Mouse (Mus musculus): ENCODE results near the gene Asb18.

Asb18 gene

GRCm38 (mm10) chr1:90014446-90014845 lies at the start of gene Asb18:
TSS of gene Asb18 (minus strand) at chr1:90014666.
- in situ Hi-C loops (cut with MboI, MseI), result no loop called here

DNA sequence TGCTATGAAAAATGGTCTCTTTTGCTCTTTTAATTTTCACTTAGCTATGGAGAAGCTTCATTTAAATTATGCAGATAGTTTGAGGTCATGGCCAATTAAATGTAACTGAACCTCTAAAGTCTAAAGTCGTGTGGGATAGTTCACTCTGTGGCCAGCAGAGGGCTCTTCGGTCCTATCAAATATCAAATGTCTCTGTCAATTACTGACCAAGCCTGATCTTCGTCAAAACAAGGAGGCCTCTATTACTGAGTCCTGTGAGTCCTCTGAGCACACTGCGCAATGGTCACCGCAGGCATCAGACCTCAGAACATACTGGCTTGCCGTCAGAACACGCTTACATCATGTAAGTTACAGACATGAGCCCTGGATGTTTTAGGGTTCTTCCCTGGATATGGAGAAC lies 46.1 kb upstream of the Asb18 start:
- in situ Hi-C loops (cut with MboI, MseI), result no loop called here

GRCm38 (mm10) chr1:90060054-90060453 lies 45.6 kb upstream of the Asb18 start:
- in situ Hi-C loops (cut with MboI, MseI), result no loop called here

DNA sequence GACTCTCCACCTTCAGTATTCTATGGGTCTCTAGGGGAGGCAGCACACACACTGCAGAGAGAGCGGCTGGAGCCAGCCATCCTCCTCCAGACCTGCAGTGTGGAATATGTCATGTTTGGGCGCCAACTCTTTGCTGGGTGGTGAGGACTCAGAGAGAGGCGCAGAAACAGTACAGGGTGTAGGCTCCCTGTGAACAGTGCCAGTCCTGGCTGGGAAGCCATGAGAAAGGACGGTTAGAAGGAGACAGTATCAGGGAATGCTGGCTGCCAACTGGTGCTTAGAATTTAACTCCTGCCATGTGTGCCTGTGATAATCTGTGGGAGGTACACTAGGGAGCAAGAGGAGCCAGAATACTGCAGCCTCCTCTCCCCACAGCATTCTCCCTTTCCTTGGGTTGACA lies 40.5 kb upstream of the Asb18 start:
- in situ Hi-C loops (cut with MboI, MseI), result loop anchor here (5.0 kb wide), 1 partner anchor 537 kb away; no protein-coding TSS in a partner anchor

GRCm38 (mm10) chr1:90051347-90051746 lies 36.9 kb upstream of the Asb18 start:
- in situ Hi-C loops (cut with MboI, MseI), result loop anchor here (5.0 kb wide), 1 partner anchor 541 kb away; no protein-coding TSS in a partner anchor

- in situ Hi-C loops (cut with MboI, MseI), result loop anchor here (5.0 kb wide), 1 partner anchor 542 kb away; no protein-coding TSS in a partner anchor
These were observed 35.7 kb upstream of the Asb18 start for GRCm38 (mm10) chr1:90050046-90050739.

DNA sequence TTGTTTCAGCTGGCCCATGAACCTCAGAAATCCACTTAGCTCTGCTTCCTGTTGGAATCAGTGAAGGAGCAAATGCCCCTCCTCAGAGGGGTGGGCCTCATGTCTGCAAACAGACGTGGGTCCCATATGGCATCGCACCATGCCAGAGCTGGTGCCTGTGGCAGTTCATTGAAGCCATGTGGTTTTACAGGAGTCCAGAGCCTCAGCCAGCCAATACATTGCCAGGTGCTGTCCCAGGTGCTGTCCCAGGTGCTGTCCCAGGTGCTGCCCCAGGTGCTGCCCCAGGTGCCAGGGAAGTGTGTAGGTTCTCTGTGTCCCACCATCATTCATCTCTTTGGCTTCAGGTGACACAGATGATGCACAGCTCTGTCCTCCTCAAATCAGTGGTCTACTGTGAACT lies 13.8 kb upstream of the Asb18 start:
- in situ Hi-C loops (cut with MboI, MseI), result no loop called here

DNA sequence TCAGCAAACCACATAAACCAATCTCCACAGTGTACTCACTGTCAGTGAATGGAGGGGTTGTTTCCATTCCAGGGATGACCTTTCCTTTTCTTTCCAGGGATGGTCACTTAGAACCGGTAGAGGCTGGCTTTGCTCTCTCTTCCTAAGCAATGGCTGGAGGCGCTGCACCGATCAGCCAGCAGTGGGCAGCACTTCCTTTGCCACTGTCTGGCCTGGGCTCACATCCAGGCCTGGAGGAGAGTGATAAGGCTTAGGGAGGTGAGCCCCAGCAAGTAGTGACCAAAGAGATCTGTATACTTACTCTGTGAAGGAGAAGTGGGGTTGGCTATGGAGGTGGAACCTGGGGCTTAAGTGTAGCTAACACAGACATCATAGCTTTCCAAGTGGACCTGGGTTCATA lies 12.5 kb upstream of the Asb18 start:
- in situ Hi-C loops (cut with MboI, MseI), result no loop called here

- in situ Hi-C loops (cut with MboI, MseI), result no loop called here
These were observed 5.9 kb upstream of the Asb18 start for GRCm38 (mm10) chr1:90020336-90020735.

GRCm38 (mm10) chr1:90018071-90018470 lies 3.6 kb upstream of the Asb18 start:
- in situ Hi-C loops (cut with MboI, MseI), result no loop called here

- in situ Hi-C loops (cut with MboI, MseI), result no loop called here
These were observed 1.2 kb downstream of the Asb18 start for GRCm38 (mm10) chr1:90013273-90013672.

GRCm38 (mm10) chr1:90012850-90013249 lies 1.6 kb downstream of the Asb18 start:
- in situ Hi-C loops (cut with MboI, MseI), result no loop called here

DNA sequence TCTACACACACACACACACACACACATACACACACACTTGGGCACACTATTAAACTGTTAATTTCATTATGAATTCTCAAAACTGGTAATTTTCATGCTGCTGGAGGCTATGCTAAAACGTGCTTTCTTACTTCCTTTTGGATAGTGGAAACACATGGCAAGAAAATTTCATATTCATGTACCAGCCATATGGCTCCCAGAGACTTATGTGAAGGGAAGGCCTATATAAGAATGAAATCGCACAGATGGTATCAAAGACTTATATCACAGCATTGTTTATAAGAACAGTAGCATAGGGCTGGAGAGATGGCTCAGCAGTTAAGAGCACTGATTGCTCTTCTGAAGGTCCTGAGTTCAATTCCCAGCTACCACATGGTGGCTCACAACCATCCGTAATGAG lies 2.3 kb downstream of the Asb18 start:
- in situ Hi-C loops (cut with MboI, MseI), result no loop called here

DNA sequence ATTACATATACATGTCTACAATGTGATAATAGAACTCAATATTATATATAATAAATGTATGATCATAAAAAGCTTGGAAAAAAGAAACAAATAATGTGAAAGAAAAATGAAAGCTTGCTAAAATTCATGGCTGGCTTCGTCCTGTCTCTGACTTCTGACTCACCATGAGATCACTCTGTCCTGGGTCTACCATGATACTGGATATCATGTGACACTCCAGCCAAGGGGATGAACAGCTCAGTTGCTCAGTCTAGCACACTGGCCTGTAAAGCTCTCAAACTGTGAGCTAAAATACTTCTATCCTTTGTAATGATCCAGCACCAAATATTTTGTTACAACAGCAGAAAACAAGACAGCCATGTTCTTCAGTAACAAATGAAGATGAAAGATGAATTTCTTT lies 4.4 kb downstream of the Asb18 start:
- in situ Hi-C loops (cut with MboI, MseI), result no loop called here

GRCm38 (mm10) chr1:90009188-90009587 lies 5.3 kb downstream of the Asb18 start:
- in situ Hi-C loops (cut with MboI, MseI), result no loop called here

- in situ Hi-C loops (cut with MboI, MseI), result no loop called here
These were observed 7.8 kb downstream of the Asb18 start for GRCm38 (mm10) chr1:90006666-90007065.

GRCm38 (mm10) chr1:90000981-90001380 lies 13.5 kb downstream of the Asb18 start:
- in situ Hi-C loops (cut with MboI, MseI), result no loop called here

DNA sequence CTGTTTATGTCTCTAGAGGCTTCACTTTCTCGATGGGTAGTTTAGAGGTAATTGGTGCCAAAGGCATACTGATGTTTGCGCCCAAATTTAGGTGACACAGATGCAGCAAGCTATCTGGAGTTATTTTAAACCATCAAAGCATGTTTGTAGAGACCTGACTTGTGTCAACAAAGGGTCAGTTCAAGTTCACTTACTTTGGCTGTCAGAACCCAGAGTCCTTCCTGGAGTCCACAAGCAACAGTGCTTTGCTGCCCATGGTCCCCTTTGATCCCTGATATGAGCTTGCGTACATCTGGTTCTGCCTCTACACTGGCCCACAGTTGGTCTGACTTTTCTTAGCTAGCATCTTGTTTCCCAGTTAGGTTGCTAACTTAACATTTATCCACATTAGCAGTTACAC lies 14.6 kb downstream of the Asb18 start:
- in situ Hi-C loops (cut with MboI, MseI), result no loop called here

GRCm38 (mm10) chr1:89998696-89999095 lies 15.8 kb downstream of the Asb18 start:
- in situ Hi-C loops (cut with MboI, MseI), result no loop called here

GRCm38 (mm10) chr1:89998076-89998475 lies 16.4 kb downstream of the Asb18 start:
- in situ Hi-C loops (cut with MboI, MseI), result no loop called here

DNA sequence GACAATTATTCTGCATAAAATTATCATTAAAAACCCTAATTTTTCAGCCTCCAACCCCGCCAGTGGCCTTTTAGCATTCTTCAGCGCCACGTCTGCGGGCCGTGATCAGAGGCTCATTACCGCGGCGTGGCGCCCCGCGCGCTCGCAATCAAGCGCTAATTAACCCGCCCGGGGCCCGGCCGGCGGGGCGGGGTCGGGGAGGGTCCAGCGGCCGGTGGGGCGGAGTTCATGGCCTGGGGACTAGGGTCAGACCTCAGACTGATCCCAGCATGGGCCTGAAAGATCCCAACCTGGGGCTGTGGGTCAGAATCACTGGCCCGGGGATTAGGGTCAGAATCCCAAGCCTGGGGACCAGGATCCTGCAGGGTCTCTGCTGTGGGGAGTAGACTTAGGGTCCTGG lies 22.2 kb downstream of the Asb18 start:
- in situ Hi-C loops (cut with MboI, MseI), result no loop called here

DNA sequence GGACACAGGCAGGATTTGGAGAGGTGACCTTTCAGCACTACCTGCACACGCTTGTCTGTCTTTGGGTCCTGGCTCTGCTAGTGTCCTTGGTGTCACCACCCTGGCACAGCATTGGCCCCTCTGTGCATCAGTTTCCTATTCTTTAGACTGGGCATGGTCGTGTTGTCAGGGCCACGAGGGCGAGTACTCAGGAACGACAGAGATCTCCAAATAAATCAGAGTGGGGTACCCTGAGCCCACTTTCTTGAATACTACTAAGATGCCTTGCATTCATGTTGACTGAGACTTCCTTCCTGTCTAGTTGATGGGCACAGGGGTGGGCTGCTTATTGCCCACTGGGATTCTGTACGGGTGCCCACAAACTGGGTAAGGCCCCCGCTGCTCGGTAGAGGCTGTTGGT lies 37.2 kb downstream of the Asb18 start:
- in situ Hi-C loops (cut with MboI, MseI), result no loop called here

DNA sequence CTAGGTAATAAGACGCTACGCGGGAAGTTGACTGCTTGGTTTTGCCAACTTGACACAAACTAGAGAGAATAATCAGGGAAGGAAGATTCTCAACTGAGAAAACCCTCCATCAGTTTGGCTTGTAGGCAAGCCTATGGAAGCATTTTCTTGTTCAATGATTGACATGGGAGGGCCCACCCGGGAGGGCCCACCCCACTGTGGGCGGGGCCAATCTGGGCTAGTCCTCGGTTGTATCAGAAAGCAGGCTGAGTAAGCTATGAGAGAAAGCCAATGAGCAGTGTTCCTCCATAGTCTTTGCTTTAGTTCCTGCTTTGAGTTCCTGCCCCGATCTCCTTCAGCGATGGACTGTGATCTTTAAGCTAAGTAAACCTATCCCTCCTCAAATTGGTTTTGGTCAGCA lies 38.1 kb downstream of the Asb18 start:
- in situ Hi-C loops (cut with MboI, MseI), result no loop called here

DNA sequence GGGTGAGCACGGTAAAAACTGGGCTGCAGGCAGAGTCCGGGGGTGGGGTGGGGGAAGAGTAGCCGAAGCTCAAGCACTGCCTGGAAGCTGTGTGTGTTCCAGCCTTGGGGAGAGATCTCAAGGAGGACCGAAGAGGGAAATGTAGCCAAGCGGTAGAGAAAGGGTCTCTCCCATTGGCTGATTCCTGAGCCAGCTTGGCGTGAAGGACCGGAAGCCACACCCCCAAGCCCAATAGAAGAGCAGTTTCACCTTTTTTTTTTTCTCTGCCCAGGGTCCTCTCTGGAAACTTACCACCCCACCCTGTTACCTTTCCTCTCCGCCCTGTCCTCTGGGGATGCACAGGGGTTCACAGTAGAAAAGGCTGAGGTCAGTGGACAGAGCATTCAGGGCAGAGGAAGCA lies 39.9 kb downstream of the Asb18 start:
- in situ Hi-C loops (cut with MboI, MseI), result no loop called here
